Mouse (Mus musculus) neural tube, postnatal 0 days (tissue): Measurements from ENCODE around the gene Mpc2. TPM values are rescaled to one million over a fixed set of nuclear protein-coding genes. Genes with fewer than 3 reads are reported as not detected.

Experiments
- polyA plus RNA-seq: library from polyadenylated mRNA; unstranded; fragments of >200 nt; fragmentation: Nextera tagmentation; extraction: Ambion mirVana; gene quantifications from 2 replicates; pipeline ENCODE4 v1.2.1, GENCODE M21; 2015

Mpc2 gene
- polyA plus RNA-seq, result 303 and 327 TPM in 2 replicates

GRCm38 (mm10) chr1:165460360-165460800 lies at the start of gene Mpc2, which contains the start of gene Dcaf6:
TSS of gene Mpc2 (plus strand) at chr1:165460637.
TSS of gene Dcaf6 (minus strand) at chr1:165460475.

GRCm38 (mm10) chr1:165484688-165485233 lies 24.3 kb downstream of the Mpc2 start, which contains the start of gene Adcy10:
TSS of gene Adcy10 (plus strand) at chr1:165485183.

Other genes starting within 250 kb of the Mpc2 start
- gene Tiprl, start 223.6 kb upstream of the Mpc2 start, polyA plus RNA-seq, result 111 and 112 TPM in 2 replicates
- gene Gpr161, start 164.8 kb upstream of the Mpc2 start, polyA plus RNA-seq, result 1.9 and 2.5 TPM in 2 replicates
- gene Dcaf6, start 162 bp upstream of the Mpc2 start, polyA plus RNA-seq, result 20.4 and 21.9 TPM in 2 replicates
- gene Adcy10, start 24.5 kb downstream of the Mpc2 start, polyA plus RNA-seq, result 0.17 and 0.23 TPM in 2 replicates
- 160 and 164 TPM in 2 replicates for gene Mpzl1, start 173.9 kb downstream of the Mpc2 start, polyA plus RNA-seq
- 8.1 and 8.5 TPM in 2 replicates for gene Rcsd1, start 249.1 kb downstream of the Mpc2 start, polyA plus RNA-seq